Mouse (Mus musculus): Measurements from ENCODE around the gene Ccna1. TPM values are rescaled to one million over a fixed set of nuclear protein-coding genes. Genes with fewer than 3 reads are reported as not detected.

Gene Ccna1
- total RNA-seq (2012; rRNA removed) (not detected in 2 replicates), total RNA-seq (2014; rRNA removed) (not detected in 2 replicates), polyA plus RNA-seq (2012; ENCODE audit: insufficient read length, low read depth) (not detected in 2 replicates)

DNA sequence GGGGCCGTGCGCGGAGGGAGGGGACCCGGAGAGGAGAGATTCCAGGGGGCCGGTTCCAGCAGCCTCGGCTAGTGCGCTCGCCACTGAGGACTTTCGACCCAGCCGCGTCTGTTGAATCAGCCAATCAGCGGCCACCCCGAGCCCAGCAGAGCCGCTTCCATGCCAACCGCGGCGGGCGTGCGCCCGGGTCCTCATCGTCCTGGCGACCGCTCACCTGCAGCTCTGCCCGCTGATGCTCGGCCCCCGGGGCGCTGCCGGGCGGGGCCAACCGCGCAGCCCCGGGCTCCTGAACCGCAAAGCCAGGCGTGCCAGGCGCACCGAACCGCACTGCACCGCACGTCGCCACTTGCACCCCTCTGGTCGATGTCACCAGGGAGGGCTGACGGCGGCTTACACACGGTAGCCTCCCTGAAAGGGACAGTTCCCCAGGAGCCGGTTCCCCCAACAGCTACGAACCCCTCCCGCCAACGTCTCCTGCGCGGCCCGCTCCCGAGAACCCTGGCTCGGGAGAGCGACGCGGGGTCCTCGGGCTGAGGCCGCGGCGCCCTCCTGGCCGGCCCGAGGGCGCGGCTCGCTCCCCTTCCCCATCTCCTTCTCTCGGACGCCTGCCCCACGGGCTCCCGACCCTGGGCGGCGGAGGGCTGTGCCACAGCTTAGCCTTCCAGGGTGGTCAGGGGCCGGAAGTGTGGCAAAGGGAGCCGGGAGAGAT is at the start of gene Ccna1:
Gene Ccna1 (minus strand): TSS at position 464 of the 709 bp plus-strand sequence.
- H3K36me3 ChIP-seq (replicated peaks in 1 of 2; ENCODE audit: control insufficient read depth in 1 of 2, insufficient read depth in 1 of 2, low read length in 1 of 2), result no peaks in the 10 kb centered on the region
- TF ChIP-seq PAX5 (IDR thresholded peaks at IDR 0.05; ENCODE audit: low read length) (no peak), RCOR1 (conservative IDR thresholded peaks at IDR 0.05; ENCODE audit: low read depth, low read length) (no peak), MYC (IDR thresholded peaks at IDR 0.05; ENCODE audit: low read depth, low read length) (no peak), USF1 (IDR thresholded peaks at IDR 0.05; ENCODE audit: low read depth, low read length) (no peak)
- no peak within 1 kb of the TSS for H3K9ac ChIP-seq (ENCODE audit: insufficient read depth, low read depth)
- no peaks in the 10 kb centered on the region for H3K27me3 ChIP-seq (replicated peaks)
- H3K4me3 ChIP-seq (replicated peaks in 1 of 3; ENCODE audit: low read depth in 2 of 3, low read length in 2 of 3, poor library complexity in 1 of 3), result no peak within 1 kb of the TSS
- DNase-seq (ENCODE audit: extremely low read depth), result no peak
- no peaks in the 10 kb centered on the region for H3K4me1 ChIP-seq (ENCODE audit: control insufficient read depth in 1 of 2, insufficient read depth in 2 of 2)
- no peak within 1 kb of the TSS for H3K27ac ChIP-seq (ENCODE audit: insufficient read depth, low read depth)
- dilution Hi-C loops (cut with MboI; ENCODE audit: extremely low pct_ligation_motif_present, extremely low pct_unique_long_range_greater_than_20kb, low sequenced_read_pairs), result no loop called here
- in situ Hi-C loops (cut with MboI; ENCODE audit: low pct_ligation_motif_present, low pct_unique_long_range_greater_than_20kb, low sequenced_read_pairs), result loop anchor here (25.0 kb wide), 1 partner anchor 693 kb away; the partner anchor contains the start of gene Postn
- peaks cover 5% of the 10 kb centered on the region for H3K9me3 ChIP-seq (replicated peaks; ENCODE audit: low read length)
- H3K4me2 ChIP-seq (ENCODE audit: insufficient read depth, low read depth, poor library complexity, severe bottlenecking), result no peak within 1 kb of the TSS
- no peaks in the 10 kb centered on the region for H3K79me2 ChIP-seq (replicated peaks; ENCODE audit: control insufficient read depth, extremely low read depth, insufficient read depth, poor library complexity, severe bottlenecking)

- dilution Hi-C loops (cut with MboI; ENCODE audit: extremely low pct_ligation_motif_present, extremely low pct_unique_long_range_greater_than_20kb, low sequenced_read_pairs) (no loop called here), in situ Hi-C loops (cut with MboI; ENCODE audit: low pct_ligation_motif_present, low pct_unique_long_range_greater_than_20kb, low sequenced_read_pairs) (no loop called here)
- H3K79me2 ChIP-seq (replicated peaks; ENCODE audit: control insufficient read depth, extremely low read depth, insufficient read depth, poor library complexity, severe bottlenecking), result no peaks in the 10 kb centered on the region
- H3K4me3 ChIP-seq (replicated peaks in 1 of 3; ENCODE audit: low read depth in 2 of 3, low read length in 2 of 3, poor library complexity in 1 of 3), result no peak overlapping the region
- no peak overlapping the region for H3K9ac ChIP-seq (ENCODE audit: insufficient read depth, low read depth)
- H3K36me3 ChIP-seq (replicated peaks in 1 of 2; ENCODE audit: control insufficient read depth in 1 of 2, insufficient read depth in 1 of 2, low read length in 1 of 2), result no peaks in the 10 kb centered on the region
- H3K27me3 ChIP-seq (replicated peaks), result no peaks in the 10 kb centered on the region
- TF ChIP-seq CTCF (conservative IDR thresholded peaks at IDR 0.05 in 1 of 2, IDR thresholded peaks at IDR 0.05 in 1 of 2; ENCODE audit: low read depth in 2 of 2, low read length in 2 of 2), result peak in 1 of 2 experiments; percentile 31; a peak in 1 of 4 replicates
- no peak for TF ChIP-seq NRF1 (IDR thresholded peaks at IDR 0.05; ENCODE audit: low read depth, low read length)
- TF ChIP-seq EP300 (IDR thresholded peaks at IDR 0.05; ENCODE audit: low read length), result no peak
- TF ChIP-seq SIN3A (IDR thresholded peaks at IDR 0.05; ENCODE audit: low read length), result no peak
- no peak overlapping the region for H3K4me2 ChIP-seq (ENCODE audit: insufficient read depth, low read depth, poor library complexity, severe bottlenecking)
- H3K27ac ChIP-seq (ENCODE audit: insufficient read depth, low read depth), result no peak overlapping the region
- H3K9me3 ChIP-seq (replicated peaks; ENCODE audit: low read length), result peaks cover 8% of the 10 kb centered on the region
- H3K4me1 ChIP-seq (ENCODE audit: control insufficient read depth in 1 of 2, insufficient read depth in 2 of 2), result no peaks in the 10 kb centered on the region
- DNase-seq (ENCODE audit: extremely low read depth), result no peak
Observed at GRCm38 (mm10) chr3:55101092-55101491, 45.8 kb upstream of the Ccna1 start.

- TF ChIP-seq CHD1 (IDR thresholded peaks at IDR 0.05; ENCODE audit: low read depth, low read length) (no peak), MAZ (IDR thresholded peaks at IDR 0.05; ENCODE audit: low read depth, low read length) (no peak), ZMIZ1 (IDR thresholded peaks at IDR 0.05; ENCODE audit: low read depth, low read length) (no peak), ELF1 (IDR thresholded peaks at IDR 0.05; ENCODE audit: low read depth, low read length) (no peak), CHD2 (IDR thresholded peaks at IDR 0.05; ENCODE audit: low read length) (no peak), MEF2A (IDR thresholded peaks at IDR 0.05; ENCODE audit: borderline replicate concordance, low read depth, low read length) (no peak), MAX (IDR thresholded peaks at IDR 0.05; ENCODE audit: low read length) (no peak), PAX5 (IDR thresholded peaks at IDR 0.05; ENCODE audit: low read length) (no peak), UBTF (IDR thresholded peaks at IDR 0.05; ENCODE audit: low read depth, low read length) (no peak), USF2 (conservative IDR thresholded peaks at IDR 0.05; ENCODE audit: low read depth, low read length) (no peak), MAFK (IDR thresholded peaks at IDR 0.05; ENCODE audit: insufficient replicate concordance, low read length) (no peak), MYC (IDR thresholded peaks at IDR 0.05; ENCODE audit: low read depth, low read length) (no peak), ZNF384 (IDR thresholded peaks at IDR 0.05; ENCODE audit: low read depth, low read length) (no peak), BHLHE40 (IDR thresholded peaks at IDR 0.05; ENCODE audit: low read depth, low read length) (no peak)
- Histone ChIP-seq H3K9me3 (replicated peaks; ENCODE audit: low read length) (peaks cover 2% of the 10 kb centered on the region), H3K4me1 (ENCODE audit: control insufficient read depth in 1 of 2, insufficient read depth in 2 of 2) (no peaks in the 10 kb centered on the region), H3K27me3 (replicated peaks) (no peaks in the 10 kb centered on the region), H3K27ac (ENCODE audit: insufficient read depth, low read depth) (no peak overlapping the region), H3K4me2 (ENCODE audit: insufficient read depth, low read depth, poor library complexity, severe bottlenecking) (no peak overlapping the region), H3K36me3 (replicated peaks in 1 of 2; ENCODE audit: control insufficient read depth in 1 of 2, insufficient read depth in 1 of 2, low read length in 1 of 2) (no peaks in the 10 kb centered on the region), H3K79me2 (replicated peaks; ENCODE audit: control insufficient read depth, extremely low read depth, insufficient read depth, poor library complexity, severe bottlenecking) (no peaks in the 10 kb centered on the region), H3K9ac (ENCODE audit: insufficient read depth, low read depth) (no peak overlapping the region), H3K4me3 (replicated peaks in 1 of 3; ENCODE audit: low read depth in 2 of 3, low read length in 2 of 3, poor library complexity in 1 of 3) (no peak overlapping the region)
- DNase-seq (ENCODE audit: extremely low read depth), result no peak
- dilution Hi-C loops (cut with MboI; ENCODE audit: extremely low pct_ligation_motif_present, extremely low pct_unique_long_range_greater_than_20kb, low sequenced_read_pairs) (no loop called here), in situ Hi-C loops (cut with MboI; ENCODE audit: low pct_ligation_motif_present, low pct_unique_long_range_greater_than_20kb, low sequenced_read_pairs) (no loop called here)
Observed at GRCm38 (mm10) chr3:55098990-55099389, 43.7 kb upstream of the Ccna1 start.

Data from CH12.LX (cell line).